Mouse (Mus musculus) retina, embryonic 14.5 days (tissue): Measurements from ENCODE around the gene Mki67.
"Not testable (repeated sequence)": the region's sequence is repeated elsewhere in the genome, so short reads cannot be mapped to it uniquely, and the experiment has no call there.

Source experiments
- DNase-seq: peaks from one replicate; pipeline ENCODE4 v3.0.0-alpha.2; 2015; ENCODE audit warnings: low spot score

Gene Mki67

DNA sequence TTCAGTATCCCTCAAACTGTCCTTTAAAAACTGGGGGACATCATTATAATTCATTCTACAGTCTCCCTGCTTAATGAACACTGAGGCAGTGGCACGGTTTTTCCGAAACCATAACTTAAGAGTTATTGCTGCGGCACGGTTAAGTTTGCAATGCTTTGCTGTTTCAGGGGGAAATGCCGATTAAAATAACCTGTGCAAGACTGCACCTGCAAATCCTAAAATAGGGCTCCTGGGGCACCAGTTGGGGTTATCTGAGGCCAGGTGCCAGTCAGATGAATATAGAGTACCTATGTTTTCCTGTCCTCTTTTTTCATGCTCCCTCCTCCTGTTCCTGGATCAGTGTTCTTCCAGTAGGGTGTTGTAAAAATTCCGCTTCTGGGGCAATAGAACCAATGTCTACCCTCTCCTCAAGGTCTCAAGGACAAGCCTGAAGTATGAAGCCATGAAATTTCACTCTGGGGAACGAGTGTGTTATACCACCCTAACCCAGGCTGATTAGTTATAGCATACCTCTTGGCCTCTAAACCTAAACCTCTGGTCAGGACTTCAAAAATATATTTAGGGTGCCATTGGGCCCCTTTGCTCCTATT lies 902 bp upstream of the Mki67 start:
- no peak for DNase-seq

- DNase-seq: peak; percentile 96
These were observed 300 bp upstream of the Mki67 start for GRCm38 (mm10) chr7:135716445-135716877.

DNA sequence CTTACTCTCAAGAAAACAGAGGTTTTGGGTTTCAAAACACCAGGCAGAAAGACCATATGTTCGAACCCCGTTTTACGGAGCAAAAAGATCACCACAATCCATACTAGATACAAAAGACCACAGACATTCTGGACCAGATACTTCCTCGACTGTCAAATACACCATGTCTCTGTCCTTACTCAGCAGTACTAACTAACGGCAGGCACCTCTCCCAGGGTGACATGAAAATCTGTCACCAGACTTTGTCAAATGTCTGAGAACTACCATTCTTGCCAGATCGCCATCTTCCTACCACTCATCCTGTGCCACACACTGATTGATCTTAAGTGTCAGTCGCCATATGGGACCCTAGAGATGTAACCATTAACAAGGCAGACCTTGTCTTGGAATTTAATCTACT lies 995 bp downstream of the Mki67 start:
- DNase-seq: peak; percentile 37

DNA sequence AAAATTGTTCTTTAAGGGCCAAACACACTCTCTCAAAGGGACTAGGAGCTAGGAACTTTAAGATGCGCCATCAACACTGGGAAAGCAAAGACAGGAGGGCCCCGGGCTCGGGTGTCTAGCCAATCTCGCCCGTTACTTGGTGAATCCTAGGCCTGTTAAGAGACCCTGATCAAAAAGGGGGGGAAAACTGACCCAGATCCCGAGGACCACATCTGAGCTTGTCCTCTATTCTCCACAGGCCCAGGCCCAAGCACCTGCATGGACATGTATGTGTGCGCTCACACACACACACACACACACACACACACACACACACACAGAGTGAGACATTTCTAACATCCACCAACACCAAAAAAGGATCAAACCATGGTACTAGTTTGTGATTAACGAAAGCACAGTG lies 2.8 kb downstream of the Mki67 start:
- no peak for DNase-seq

DNA sequence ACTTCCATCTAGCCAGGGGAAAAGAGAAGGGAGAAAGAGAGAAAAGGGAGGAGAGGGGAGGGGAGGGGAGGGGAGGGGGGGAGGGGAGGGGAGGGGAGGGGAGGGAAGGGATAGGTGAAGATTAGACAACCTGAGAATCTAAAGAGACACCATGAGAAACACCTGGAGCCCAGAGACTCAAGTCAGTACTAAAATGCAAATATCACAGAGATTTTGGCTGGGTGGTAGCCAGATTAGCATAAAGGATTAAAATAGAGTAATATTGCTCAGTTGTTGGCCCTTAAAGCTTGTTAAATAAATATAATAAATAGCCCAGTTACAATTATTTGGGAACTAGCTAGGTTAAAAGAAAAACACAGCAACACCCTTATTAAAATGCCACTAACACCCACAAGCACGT lies 3.6 kb downstream of the Mki67 start:
- no peak for DNase-seq

DNA sequence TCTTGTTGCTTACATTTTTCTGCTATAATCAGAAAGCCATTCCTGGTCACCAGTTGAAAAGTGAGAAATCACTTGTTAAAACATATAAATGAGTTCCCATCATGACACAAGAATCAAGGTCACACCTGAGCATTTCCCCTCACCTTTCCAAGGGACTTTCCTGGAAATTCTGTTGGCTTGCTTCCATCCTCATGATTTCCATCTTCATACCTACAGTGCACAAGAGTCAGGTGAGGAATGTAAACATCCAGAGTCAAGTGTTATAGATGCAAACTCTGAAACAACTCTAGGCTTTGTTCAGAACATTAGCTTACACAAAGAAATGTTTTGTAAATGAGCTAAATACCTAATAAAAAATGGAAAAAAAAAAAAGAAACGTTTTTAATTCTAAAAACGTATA lies 5.5 kb downstream of the Mki67 start:
- DNase-seq: no peak

DNA sequence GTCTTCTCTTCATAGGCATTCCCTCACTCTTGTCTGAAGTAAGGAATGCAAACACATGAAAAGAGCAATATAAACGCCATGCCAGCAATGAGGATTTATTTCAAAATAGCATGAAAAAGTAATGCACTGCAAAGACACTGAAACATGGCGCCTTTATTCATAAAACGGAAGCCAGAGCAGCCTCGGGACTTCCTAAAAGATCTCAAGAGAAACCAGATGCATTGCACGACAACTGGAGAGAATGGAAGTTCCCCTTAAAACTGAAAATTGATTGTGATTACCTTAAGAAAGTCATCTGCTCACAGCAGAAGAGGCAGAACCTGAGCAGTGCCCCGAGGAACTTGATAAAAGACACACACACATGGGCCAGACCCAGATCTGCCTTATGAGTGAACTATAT lies 10.4 kb downstream of the Mki67 start:
- DNase-seq: no peak

DNA sequence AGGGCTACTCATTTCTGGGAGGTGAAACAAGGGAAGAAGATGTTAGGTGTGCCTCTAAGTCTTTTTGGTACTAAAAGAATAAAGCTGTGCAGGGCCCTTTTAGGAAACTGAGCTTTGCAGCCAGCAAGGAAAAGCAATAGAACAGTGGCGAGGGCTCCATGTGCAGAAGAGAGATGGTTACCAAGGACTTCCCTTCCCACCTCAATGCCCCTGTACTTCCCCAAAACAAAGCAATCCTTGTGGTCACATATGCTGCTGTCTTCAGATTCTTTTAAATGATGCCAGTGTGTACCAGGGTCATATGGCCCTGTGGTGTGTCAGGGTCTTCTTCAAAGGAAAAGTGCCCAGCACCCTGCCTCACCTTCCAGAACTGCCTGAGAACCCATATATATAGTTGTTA lies 11.1 kb downstream of the Mki67 start:
- DNase-seq: no peak

DNA sequence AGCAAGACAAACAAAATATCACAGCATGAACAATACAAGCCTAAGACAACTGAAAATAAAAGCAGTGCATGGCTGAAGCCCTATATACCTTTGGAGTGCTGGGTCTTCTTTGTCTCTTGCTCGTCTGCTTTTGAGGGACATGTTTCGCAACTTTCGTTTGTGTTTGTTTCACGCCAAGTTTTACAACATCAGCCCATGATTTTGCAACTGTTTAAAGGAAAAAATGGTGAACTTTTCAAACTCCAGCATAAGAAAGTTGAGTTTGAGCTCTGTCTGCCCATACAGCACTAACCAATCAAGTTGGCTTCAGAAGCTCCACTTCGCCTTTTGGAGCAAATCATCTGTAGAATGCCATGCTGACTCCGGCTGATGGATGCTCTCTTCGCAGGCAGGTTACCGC lies 11.9 kb downstream of the Mki67 start:
- DNase-seq: no peak

- no peak for DNase-seq
These were observed 12.5 kb downstream of the Mki67 start for GRCm38 (mm10) chr7:135703600-135704148.

DNA sequence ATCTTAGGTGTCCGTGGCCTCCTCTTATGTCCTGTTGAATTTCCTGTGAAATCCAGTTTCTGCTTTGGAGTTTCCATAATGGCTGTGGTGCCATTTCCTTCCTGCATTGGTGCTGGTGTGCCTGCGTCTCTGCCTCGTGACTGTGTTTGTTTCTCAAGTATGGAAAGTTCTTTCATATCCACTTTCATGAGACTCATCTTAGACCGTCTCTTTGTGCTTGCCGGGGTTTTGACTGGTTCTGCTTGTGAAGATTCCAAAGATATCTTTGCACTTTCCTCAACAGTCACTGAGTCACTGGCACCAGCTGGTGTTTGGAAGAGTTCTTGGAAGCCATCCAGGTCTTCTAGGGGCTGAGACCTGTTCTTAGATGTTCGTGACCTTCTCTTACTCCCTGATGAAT lies 16.8 kb downstream of the Mki67 start:
- DNase-seq: not testable (repeated sequence)

DNA sequence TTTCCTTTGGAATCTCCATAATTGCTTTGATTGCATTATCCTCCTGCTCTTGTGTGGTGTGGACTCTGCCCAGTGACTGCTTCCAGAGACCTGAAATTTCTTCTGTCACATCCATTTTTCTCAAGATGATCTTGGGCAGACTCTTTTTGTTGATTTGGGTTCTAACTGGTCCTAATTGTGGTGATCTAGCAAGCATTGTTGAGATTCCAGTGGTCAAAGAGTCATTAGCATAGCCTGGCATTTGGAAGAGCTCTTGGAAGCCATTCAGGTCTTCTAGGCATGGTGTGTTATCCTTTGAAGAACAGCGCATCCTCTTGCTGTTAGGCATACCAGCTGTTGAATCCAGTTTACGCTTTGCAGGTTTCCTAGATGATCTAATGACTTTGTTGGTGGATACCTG lies 17.8 kb downstream of the Mki67 start:
- no peak for DNase-seq

GRCm38 (mm10) chr7:135697021-135697740 lies 19.0 kb downstream of the Mki67 start:
- DNase-seq: not testable (repeated sequence)

- DNase-seq: no peak
These were observed 20.0 kb downstream of the Mki67 start for GRCm38 (mm10) chr7:135696127-135696526.

DNA sequence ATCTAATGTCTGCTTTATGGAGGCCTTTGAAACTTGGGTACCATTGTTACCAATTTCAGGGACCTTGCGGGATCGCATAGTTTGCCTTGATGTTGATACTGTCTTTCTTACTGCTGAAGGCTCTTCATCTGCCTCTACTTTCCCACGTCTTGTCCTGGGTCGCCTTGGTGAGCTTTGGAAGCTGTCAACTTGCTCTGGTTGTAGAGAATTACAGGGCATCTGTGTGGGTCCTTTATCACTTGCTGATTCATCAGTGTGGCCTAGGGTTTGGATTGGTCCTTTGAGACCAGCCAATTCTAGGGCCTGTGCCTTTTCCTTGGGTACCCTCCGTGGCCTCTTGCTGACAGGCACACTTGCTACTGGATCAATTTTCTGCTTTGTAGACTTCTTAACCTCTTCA lies 21.4 kb downstream of the Mki67 start:
- DNase-seq: no peak

DNA sequence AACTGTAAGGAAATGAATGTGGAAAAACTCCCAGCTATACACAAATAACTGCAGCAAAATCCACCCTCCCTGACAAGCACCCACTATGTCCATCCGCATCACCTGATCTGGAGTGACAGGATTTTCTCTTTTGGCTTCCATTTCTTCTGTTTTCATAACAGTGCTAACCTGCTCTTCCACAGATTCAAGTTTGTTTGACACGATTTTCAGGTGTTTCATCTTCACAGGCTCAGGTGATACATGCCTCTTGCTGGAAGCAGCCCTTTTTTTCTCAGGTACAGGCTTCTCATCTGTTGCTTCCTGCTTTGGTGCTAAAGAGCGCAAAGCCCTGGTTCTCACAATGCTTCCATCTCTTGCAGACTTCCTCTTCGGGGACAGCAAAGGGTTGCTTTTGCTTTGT lies 22.0 kb downstream of the Mki67 start:
- DNase-seq: no peak

GRCm38 (mm10) chr7:135691941-135692340 lies 24.2 kb downstream of the Mki67 start:
- DNase-seq: no peak

GRCm38 (mm10) chr7:135689396-135689795 lies 26.8 kb downstream of the Mki67 start:
- no peak for DNase-seq

- no peak for DNase-seq
These were observed 31.2 kb downstream of the Mki67 start for GRCm38 (mm10) chr7:135684938-135685337.

- peak; percentile 73 for DNase-seq
These were observed 32.1 kb downstream of the Mki67 start for GRCm38 (mm10) chr7:135684098-135684497.

DNA sequence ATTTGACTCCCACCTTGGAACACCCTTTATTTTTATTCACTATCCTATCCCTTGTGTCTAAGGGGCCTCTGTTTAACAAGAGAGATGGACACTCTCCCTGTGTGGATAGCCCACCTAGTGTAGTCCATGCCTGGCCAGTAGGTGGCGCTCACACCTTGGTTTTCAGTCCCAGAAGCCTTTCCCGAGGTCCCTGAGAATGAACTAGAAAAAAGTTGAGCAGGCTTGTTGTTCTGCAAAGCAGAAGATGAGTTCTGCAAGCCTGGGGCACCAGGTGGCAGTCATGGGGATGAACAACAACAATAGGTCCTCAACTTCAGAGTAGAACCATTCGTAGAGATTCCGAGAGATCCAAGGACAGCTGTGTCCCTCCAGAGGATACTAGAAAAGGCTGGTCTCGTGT lies 35.8 kb downstream of the Mki67 start:
- peak; percentile 54 for DNase-seq

DNA sequence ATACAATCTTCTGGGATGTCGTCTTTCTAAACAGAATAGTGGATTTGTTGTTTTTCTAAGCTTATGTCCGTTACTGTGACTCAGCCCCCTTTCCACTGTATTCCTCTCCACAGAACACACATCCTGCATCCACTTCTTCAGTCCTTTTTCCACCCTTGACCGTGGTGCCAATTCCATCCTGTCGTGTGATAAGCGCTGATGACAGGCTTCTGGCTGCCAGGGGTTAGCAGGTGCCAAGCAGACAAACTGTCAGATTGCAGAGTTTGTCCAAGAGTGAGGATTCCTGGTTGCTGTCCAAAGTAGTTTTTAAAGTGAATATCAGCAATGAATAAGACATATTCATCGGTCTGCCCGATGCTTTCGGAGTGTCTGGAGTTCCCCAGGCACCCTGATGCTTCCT lies 39.4 kb downstream of the Mki67 start:
- no peak for DNase-seq

DNA sequence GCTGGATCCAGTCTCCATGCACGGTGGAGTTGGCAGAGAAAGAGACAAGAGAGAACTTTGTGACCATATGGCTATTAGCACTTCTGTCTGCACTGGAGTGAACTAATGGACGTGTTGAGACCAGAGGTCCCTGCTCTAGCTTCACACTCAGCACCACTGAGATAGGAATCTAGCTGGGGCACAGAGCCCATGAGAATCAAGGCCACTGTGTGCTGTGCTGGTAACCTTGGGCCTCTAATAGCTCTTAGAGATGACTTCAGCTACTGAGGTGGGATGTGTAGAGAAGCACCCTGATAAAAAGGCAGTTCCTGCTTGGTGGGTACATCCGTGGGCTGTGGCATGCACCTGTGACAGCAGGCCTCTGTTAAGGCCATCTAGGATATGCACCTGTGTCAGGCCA lies 42.6 kb downstream of the Mki67 start:
- DNase-seq: no peak
